Mouse (Mus musculus) monocyte, adult 5-6 weeks (primary cell): ENCODE measurements around the gene Man1b1. TPM values are rescaled to one million over a fixed set of nuclear protein-coding genes. Genes with fewer than 3 reads are reported as not detected.
A peak's percentile ranks its signal among the peaks of the same experiment; 100 is the strongest.

Experiments
- ATAC-seq: fragments of 153-309, 156-312 bp; replicated peaks from 2 replicates; pipeline ENCODE4 v1.8.0; 2017; ENCODE audit warnings: mild to moderate bottlenecking; ENCODE audit not compliant: low TSS enrichment, insufficient number of reproducible peaks, severe bottlenecking, poor library complexity, low FRiP score
- total RNA-seq: library from RNA; stranded (forward); fragments of 200-1000, 200-491, 200-594 nt; gene quantifications from 3 replicates; pipeline ENCODE4 v1.2.3, GENCODE M21; 2017

Gene Man1b1
- total RNA-seq, 1 experiment from 2014 or later, result 33.3 TPM

- ATAC-seq, result no peak
Observed at GRCm38 (mm10) chr2:25303931-25304656, 28.0 kb upstream of the Man1b1 start.

- peak; percentile 77 for ATAC-seq
Observed at GRCm38 (mm10) chr2:25304657-25305541, 27.2 kb upstream of the Man1b1 start.

- no peak for ATAC-seq
Observed at GRCm38 (mm10) chr2:25305587-25306359, 26.4 kb upstream of the Man1b1 start.

GRCm38 (mm10) chr2:25310180-25310579, 22.0 kb upstream of the Man1b1 start:
- ATAC-seq, result no peak

GRCm38 (mm10) chr2:25310969-25311368, 21.2 kb upstream of the Man1b1 start:
- ATAC-seq, result no peak

- no peak for ATAC-seq
Observed at GRCm38 (mm10) chr2:25311491-25311891, 20.6 kb upstream of the Man1b1 start.

GRCm38 (mm10) chr2:25318119-25318966, 13.8 kb upstream of the Man1b1 start:
- no peak for ATAC-seq

GRCm38 (mm10) chr2:25318971-25319773, 13.0 kb upstream of the Man1b1 start, which contains the start of gene Grin1:
Gene Grin1, minus strand, starts transcription at chr2:25319187.
- ATAC-seq, result peak; percentile 52; the same call in 1 of the 2 replicates

GRCm38 (mm10) chr2:25320084-25320483, 12.1 kb upstream of the Man1b1 start:
- ATAC-seq, result no peak

GRCm38 (mm10) chr2:25326036-25326435, 6.1 kb upstream of the Man1b1 start:
- ATAC-seq, result no peak

- ATAC-seq, result no peak
Observed at GRCm38 (mm10) chr2:25328440-25328839, 3.7 kb upstream of the Man1b1 start.

- no peak for ATAC-seq
Observed at GRCm38 (mm10) chr2:25331470-25331869, 668 bp upstream of the Man1b1 start.

GRCm38 (mm10) chr2:25333569-25333968, 1.4 kb downstream of the Man1b1 start:
- ATAC-seq, result no peak

- ATAC-seq, result 0 out of 2 replicates have a peak, but pooled peaks have one; percentile 9
Observed at GRCm38 (mm10) chr2:25338303-25338702, 6.2 kb downstream of the Man1b1 start.

GRCm38 (mm10) chr2:25348162-25348561, 16.0 kb downstream of the Man1b1 start:
- ATAC-seq, result no peak

- ATAC-seq, result no peak
Observed at GRCm38 (mm10) chr2:25349499-25349898, 17.4 kb downstream of the Man1b1 start.

GRCm38 (mm10) chr2:25350701-25351100, 18.6 kb downstream of the Man1b1 start:
- no peak for ATAC-seq
